Mouse (Mus musculus): ENCODE measurements around the gene Tln2.

GRCm38 (mm10) chr9:67178203-67178602 lies 381.3 kb downstream of the Tln2 start:
- TF ChIP-seq CTCF (IDR thresholded peaks at IDR 0.05; ENCODE audit: low read depth) (no peak), EP300 (IDR thresholded peaks at IDR 0.05; ENCODE audit: low read depth) (no peak)

All from liver, embryonic 14.5 days (tissue).